Mouse (Mus musculus): Measurements from ENCODE around the gene Akap14.

DNA sequence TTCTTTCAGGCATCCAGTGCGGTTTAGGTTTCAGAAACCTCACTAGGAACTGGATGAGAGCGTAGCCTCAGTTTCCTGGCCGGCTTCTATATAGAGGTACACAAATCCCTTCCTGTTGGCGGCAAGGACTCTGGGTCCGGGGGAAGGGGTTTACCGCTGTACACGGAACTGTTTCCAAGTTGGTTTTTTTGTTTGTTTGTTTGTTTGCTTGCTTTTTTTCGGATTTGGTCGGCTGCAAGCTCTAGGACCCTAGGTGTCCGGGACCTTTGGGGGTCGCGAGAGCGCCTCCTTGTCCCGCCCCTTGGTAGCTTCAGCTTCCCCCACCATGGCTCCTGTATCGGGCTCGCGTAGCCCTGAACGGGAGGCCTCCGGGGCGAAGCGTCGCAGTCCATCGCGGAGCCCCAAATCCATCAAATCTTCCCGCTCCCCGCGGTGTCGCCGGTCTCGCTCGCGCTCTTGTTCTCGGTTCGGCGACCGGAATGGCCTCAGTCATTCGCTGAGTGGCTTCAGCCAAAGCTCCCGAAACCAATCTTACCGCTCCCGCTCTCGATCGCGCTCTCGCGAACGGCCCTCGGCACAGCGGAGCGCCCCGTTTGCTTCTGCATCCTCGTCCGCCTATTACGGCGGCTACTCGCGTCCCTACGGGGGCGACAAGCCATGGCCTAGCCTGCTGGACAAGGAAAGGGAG is 41.8 kb downstream of the Akap14 start, which contains the start of gene Nkap:
- TF ChIP-seq POLR2A (IDR thresholded peaks at IDR 0.05; ENCODE audit: insufficient read depth, low read depth, low read length) (peak; percentile 63), CTCF (IDR thresholded peaks at IDR 0.05) (no peak)
